Mouse (Mus musculus) cortical plate, adult 2 months (tissue): ENCODE measurements around the gene Tor1a.

Source experiments
- CTCF ChIP-seq: fragments of 200-500 bp; IDR thresholded peaks from 2 replicates; pipeline ENCODE4 v1.5.1; 2011; ENCODE audit warnings: mild to moderate bottlenecking, control low read depth, low read length; ENCODE audit not compliant: insufficient read depth; ENCODE audit errors: extremely low read depth
- POLR2A ChIP-seq: fragments of 200-500 bp; IDR thresholded peaks from 2 replicates; pipeline ENCODE4 v1.6.1; 2011; ENCODE audit warnings: mild to moderate bottlenecking, low read length, control low read depth; ENCODE audit not compliant: insufficient read depth; ENCODE audit errors: extremely low read depth

DNA sequence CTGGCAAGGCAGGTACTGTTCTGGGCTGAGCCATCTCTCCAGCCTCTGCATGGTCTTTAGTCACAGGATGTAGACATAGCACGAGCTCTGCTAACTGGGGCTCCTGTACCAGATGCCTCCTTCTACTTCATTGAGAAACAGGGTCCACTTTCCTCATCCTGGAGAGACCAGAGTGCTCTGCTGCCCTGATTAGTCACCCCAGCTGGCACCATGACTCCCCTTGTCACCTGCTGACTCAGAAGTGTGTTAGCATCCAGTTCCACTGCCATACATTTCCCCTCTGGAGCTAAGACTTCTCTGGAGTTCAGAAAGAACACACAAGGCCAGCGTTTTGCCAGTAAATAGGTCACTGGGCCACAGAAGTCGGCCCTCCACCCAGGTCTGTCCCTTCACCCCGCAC lies 42.6 kb downstream of the Tor1a start:
- no peak for TF ChIP-seq CTCF
- TF ChIP-seq POLR2A, result no peak
